Mouse (Mus musculus): ENCODE measurements around the gene Gucy2c. TPM values are rescaled to one million over a fixed set of nuclear protein-coding genes. Genes with fewer than 3 reads are reported as not detected.
A peak's percentile ranks its signal among the peaks of the same experiment; 100 is the strongest.

Gene Gucy2c
- total and polyA plus RNA-seq, 2 experiments from 2014 or later, result 0.55 to 1.1 TPM

GRCm38 (mm10) chr6:136668266-136668986 lies 113.1 kb downstream of the Gucy2c start:
- no peak overlapping the region for H3K9ac ChIP-seq (replicated peaks; ENCODE audit: low read length, poor library complexity, severe bottlenecking)
- H3K4me2 ChIP-seq (ENCODE audit: low read depth, low read length, poor library complexity, severe bottlenecking), result no peak overlapping the region
- no peak overlapping the region for H3K4me3 ChIP-seq (ENCODE audit: low read depth, low read length)
- H3K27ac ChIP-seq (ENCODE audit: low read depth, low read length), result no peak overlapping the region
- no peak for TF ChIP-seq CTCF (IDR thresholded peaks at IDR 0.05)
- H3K36me3 ChIP-seq (ENCODE audit: insufficient read depth, low read length), result no peaks in the 10 kb centered on the region
- 59% methylated on average over 14 of the region's 14 CpGs for WGBS
- H3K27me3 ChIP-seq (ENCODE audit: insufficient read depth, low read length), result no peaks in the 10 kb centered on the region
- H3K9me3 ChIP-seq (ENCODE audit: low read length), result no peaks in the 10 kb centered on the region
- no peaks in the 10 kb centered on the region for H3K4me1 ChIP-seq (ENCODE audit: insufficient read depth, low read length)
- DNase-seq (ENCODE audit: low spot score) (no peak), ATAC-seq (ENCODE audit: low FRiP score) (no peak)

DNA sequence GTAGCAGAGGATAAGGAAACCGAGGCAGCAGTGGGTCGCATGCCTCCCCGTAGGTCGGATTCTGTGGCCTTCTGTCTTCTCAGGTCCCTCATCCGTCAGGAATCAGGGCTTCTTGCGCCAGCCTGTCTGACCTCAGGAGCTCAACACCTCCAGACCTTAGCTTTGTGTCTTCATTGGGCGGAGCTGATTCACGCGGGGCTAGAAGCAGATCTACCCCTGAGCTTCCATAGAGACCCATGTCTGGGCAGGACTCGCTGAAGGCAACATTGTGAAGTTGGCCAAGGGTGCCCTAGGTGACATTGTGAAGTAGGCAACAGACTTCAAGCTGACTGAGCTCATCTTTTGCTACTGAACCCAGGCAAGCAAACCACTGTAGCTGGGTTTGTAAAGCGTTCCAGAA lies 119.5 kb downstream of the Gucy2c start:
- Histone ChIP-seq H3K27ac (ENCODE audit: low read depth, low read length) (no peak overlapping the region), H3K4me2 (ENCODE audit: low read depth, low read length, poor library complexity, severe bottlenecking) (no peak overlapping the region), H3K36me3 (ENCODE audit: insufficient read depth, low read length) (no peaks in the 10 kb centered on the region), H3K4me1 (ENCODE audit: insufficient read depth, low read length) (no peaks in the 10 kb centered on the region; the same call in 1 of the 2 replicates), H3K27me3 (ENCODE audit: insufficient read depth, low read length) (peaks cover 18% of the 10 kb centered on the region), H3K9me3 (ENCODE audit: low read length) (no peaks in the 10 kb centered on the region), H3K9ac (replicated peaks; ENCODE audit: low read length, poor library complexity, severe bottlenecking) (no peak overlapping the region), H3K4me3 (ENCODE audit: low read depth, low read length) (no peak overlapping the region)
- DNase-seq (ENCODE audit: low spot score) (no peak), ATAC-seq (ENCODE audit: low FRiP score) (no peak)
- TF ChIP-seq CTCF (IDR thresholded peaks at IDR 0.05), result no peak
- WGBS, result 33% methylated on average over 11 of the region's 11 CpGs

DNA sequence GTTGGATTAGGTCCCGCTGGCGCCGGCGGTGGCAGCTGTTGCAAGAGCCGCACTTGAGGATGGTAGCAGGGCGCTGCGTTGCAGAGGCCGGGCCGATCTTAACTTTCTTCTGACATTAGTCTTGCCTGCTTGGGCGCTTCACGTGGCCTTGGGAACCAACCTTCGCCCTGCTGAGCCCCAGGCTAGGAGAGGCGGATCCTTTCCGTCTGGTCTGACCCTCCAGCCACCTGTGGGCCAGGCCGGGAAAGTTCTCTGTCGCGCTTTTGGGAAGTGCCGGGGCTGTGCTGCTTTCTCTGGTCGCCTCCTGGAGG lies 119.9 kb downstream of the Gucy2c start, which contains the start of gene Plbd1:
Gene Plbd1 (minus strand): TSS at position 223 of the 311 bp plus-strand sequence.
- DNase-seq (ENCODE audit: low spot score) (peak; percentile 6), ATAC-seq (ENCODE audit: low FRiP score) (no peak)
- Histone ChIP-seq H3K4me1 (ENCODE audit: insufficient read depth, low read length) (no peaks in the 10 kb centered on the region; the same call in 1 of the 2 replicates), H3K9ac (replicated peaks; ENCODE audit: low read length, poor library complexity, severe bottlenecking) (no peak within 1 kb of the TSS), H3K4me2 (ENCODE audit: low read depth, low read length, poor library complexity, severe bottlenecking) (peak within 1 kb of the TSS; percentile 31), H3K36me3 (ENCODE audit: insufficient read depth, low read length) (no peaks in the 10 kb centered on the region), H3K27ac (ENCODE audit: low read depth, low read length) (no peak within 1 kb of the TSS), H3K27me3 (ENCODE audit: insufficient read depth, low read length) (peaks cover 18% of the 10 kb centered on the region), H3K4me3 (ENCODE audit: low read depth, low read length) (peak within 1 kb of the TSS; percentile 18), H3K9me3 (ENCODE audit: low read length) (no peaks in the 10 kb centered on the region)
- no peak for TF ChIP-seq CTCF (IDR thresholded peaks at IDR 0.05)
- 2% methylated on average over 19 of the region's 19 CpGs for WGBS

- TF ChIP-seq CTCF (IDR thresholded peaks at IDR 0.05), result no peak
- ATAC-seq (ENCODE audit: low FRiP score), result no peak
- no peak for DNase-seq (ENCODE audit: low spot score)
- no peak overlapping the region for H3K9ac ChIP-seq (replicated peaks; ENCODE audit: low read length, poor library complexity, severe bottlenecking)
- no peaks in the 10 kb centered on the region; the same call in 1 of the 2 replicates for H3K4me1 ChIP-seq (ENCODE audit: insufficient read depth, low read length)
- H3K36me3 ChIP-seq (ENCODE audit: insufficient read depth, low read length), result no peaks in the 10 kb centered on the region
- H3K4me3 ChIP-seq (ENCODE audit: low read depth, low read length), result peak overlapping the region; percentile 18
- peaks cover 18% of the 10 kb centered on the region for H3K27me3 ChIP-seq (ENCODE audit: insufficient read depth, low read length)
- peak overlapping the region; percentile 31 for H3K4me2 ChIP-seq (ENCODE audit: low read depth, low read length, poor library complexity, severe bottlenecking)
- H3K27ac ChIP-seq (ENCODE audit: low read depth, low read length), result no peak overlapping the region
- H3K9me3 ChIP-seq (ENCODE audit: low read length), result no peaks in the 10 kb centered on the region
- 16% methylated on average over 34 of the region's 34 CpGs for WGBS
Measured at GRCm38 (mm10) chr6:136660831-136661705, 120.5 kb downstream of the Gucy2c start.

GRCm38 (mm10) chr6:136659226-136659625 lies 122.3 kb downstream of the Gucy2c start:
- H3K27me3 ChIP-seq (ENCODE audit: insufficient read depth, low read length), result peaks cover 18% of the 10 kb centered on the region
- no peaks in the 10 kb centered on the region; the same call in 1 of the 2 replicates for H3K4me1 ChIP-seq (ENCODE audit: insufficient read depth, low read length)
- H3K4me2 ChIP-seq (ENCODE audit: low read depth, low read length, poor library complexity, severe bottlenecking), result no peak overlapping the region
- no peak overlapping the region for H3K4me3 ChIP-seq (ENCODE audit: low read depth, low read length)
- ATAC-seq (ENCODE audit: low FRiP score) (no peak), DNase-seq (ENCODE audit: low spot score) (no peak)
- no peaks in the 10 kb centered on the region for H3K36me3 ChIP-seq (ENCODE audit: insufficient read depth, low read length)
- 93% methylated on average over 9 of the region's 9 CpGs for WGBS
- H3K9ac ChIP-seq (replicated peaks; ENCODE audit: low read length, poor library complexity, severe bottlenecking), result no peak overlapping the region
- no peak overlapping the region for H3K27ac ChIP-seq (ENCODE audit: low read depth, low read length)
- H3K9me3 ChIP-seq (ENCODE audit: low read length), result no peaks in the 10 kb centered on the region
- no peak for TF ChIP-seq CTCF (IDR thresholded peaks at IDR 0.05)

DNA sequence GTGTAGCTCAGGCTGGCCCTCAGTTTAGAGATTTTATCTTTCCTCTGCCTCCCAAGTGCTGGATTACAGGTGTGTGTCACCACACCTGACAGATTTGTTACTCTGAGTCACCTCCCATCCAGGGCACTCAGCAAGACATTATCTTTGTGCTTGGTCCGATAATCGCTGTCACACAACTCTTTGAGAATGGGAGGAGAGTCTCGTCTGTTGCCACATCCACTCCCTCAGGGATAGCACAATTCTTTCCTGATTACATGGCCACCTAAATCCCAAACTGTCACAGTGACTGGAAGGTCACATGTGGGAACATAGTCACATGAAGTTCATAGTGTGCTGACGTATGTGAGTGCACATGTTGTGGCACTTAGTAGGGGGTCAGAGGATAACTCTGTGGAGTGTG lies 123.3 kb downstream of the Gucy2c start:
- TF ChIP-seq CTCF (IDR thresholded peaks at IDR 0.05), result no peak
- 92% methylated on average over 4 of the region's 4 CpGs for WGBS
- no peak overlapping the region for H3K4me3 ChIP-seq (ENCODE audit: low read depth, low read length)
- H3K27me3 ChIP-seq (ENCODE audit: insufficient read depth, low read length), result peaks cover 18% of the 10 kb centered on the region
- no peak overlapping the region for H3K4me2 ChIP-seq (ENCODE audit: low read depth, low read length, poor library complexity, severe bottlenecking)
- ATAC-seq (ENCODE audit: low FRiP score), result no peak
- H3K27ac ChIP-seq (ENCODE audit: low read depth, low read length), result no peak overlapping the region
- H3K9ac ChIP-seq (replicated peaks; ENCODE audit: low read length, poor library complexity, severe bottlenecking), result no peak overlapping the region
- H3K36me3 ChIP-seq (ENCODE audit: insufficient read depth, low read length), result no peaks in the 10 kb centered on the region
- no peaks in the 10 kb centered on the region for H3K9me3 ChIP-seq (ENCODE audit: low read length)
- no peak for DNase-seq (ENCODE audit: low spot score)
- H3K4me1 ChIP-seq (ENCODE audit: insufficient read depth, low read length), result no peaks in the 10 kb centered on the region; the same call in 1 of the 2 replicates

Measured in midbrain, postnatal 0 days (tissue).